Mouse (Mus musculus): ENCODE data around the gene Pde4b. TPM values are rescaled to one million over a fixed set of nuclear protein-coding genes. Genes with fewer than 3 reads are reported as not detected.
A peak's percentile ranks its signal among the peaks of the same experiment; 100 is the strongest.

Pde4b gene
- polyA plus RNA-seq, 1 experiment from 2014 or later, result 12.5 TPM

DNA sequence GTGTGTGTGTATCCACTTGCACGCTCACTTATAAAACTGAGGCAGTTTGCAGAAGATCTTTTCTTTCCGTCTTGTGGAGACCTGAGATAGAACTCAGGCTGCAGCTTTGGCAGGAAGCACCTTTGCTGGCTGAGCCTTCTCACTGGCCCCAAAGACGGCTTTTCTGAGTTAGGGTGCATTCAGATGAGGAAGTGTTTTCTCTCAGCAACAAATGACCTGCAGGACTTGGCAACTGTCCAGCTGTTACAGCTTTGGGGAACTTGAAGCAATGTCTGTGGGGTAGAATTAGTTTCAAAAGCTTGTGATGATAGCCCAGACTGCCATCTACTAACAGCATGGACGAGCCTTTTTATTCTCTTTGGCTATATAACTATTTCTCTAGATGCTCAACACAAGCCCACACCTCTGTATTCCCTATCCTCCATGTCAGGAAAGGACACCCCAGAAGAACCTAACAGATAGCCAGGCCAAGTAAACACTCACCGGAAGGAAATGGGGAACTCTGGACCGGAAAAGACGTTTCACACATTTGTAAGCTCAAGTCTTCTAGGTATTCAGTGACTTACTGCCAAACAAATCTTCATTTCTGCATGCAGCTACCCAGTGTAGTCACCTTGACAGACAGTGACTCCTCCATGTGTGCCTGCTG is 429.8 kb downstream of the Pde4b start:
- Histone ChIP-seq H3K4me2 (ENCODE audit: low read depth, low read length) (no peak overlapping the region), H3K27me3 (ENCODE audit: control insufficient read depth, insufficient read depth, low read length) (no peaks in the 10 kb centered on the region), H3K4me1 (ENCODE audit: control insufficient read depth, insufficient read depth, low read length) (no peaks in the 10 kb centered on the region), H3K9ac (ENCODE audit: low read length) (no peak overlapping the region), H3K27ac (ENCODE audit: low read length) (0 out of 2 replicates have a peak overlapping the region, but pooled peaks have one; percentile 1), H3K4me3 (replicated peaks; ENCODE audit: low read length) (no peak overlapping the region), H3K36me3 (ENCODE audit: control insufficient read depth, insufficient read depth, low read length) (no peaks in the 10 kb centered on the region), H3K9me3 (replicated peaks; ENCODE audit: control insufficient read depth, low read length) (no peaks in the 10 kb centered on the region)
- WGBS, result 55% methylated on average over 7 of the region's 7 CpGs
- ATAC-seq (ENCODE audit: insufficient read depth, low FRiP score), result no peak

DNA sequence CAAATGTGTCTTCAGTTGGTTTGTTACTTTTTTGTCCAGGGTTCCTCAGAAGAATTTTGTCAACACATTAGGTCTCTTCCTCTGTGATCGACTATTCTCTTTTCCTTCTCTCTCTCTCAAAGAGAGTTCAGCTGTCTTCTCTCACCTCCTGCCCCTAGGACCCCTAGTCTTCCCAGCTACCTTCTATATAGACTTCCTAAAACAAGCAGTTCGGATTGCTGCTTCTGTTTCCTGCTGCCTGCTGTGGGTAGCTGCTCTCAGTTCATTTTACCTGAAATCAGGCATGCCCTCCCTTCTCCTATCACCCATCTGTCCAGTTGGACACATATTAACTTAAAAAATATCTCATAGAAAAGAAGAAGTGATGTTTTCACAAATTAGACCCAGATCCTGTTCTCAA is 430.3 kb downstream of the Pde4b start:
- Histone ChIP-seq H3K4me1 (ENCODE audit: control insufficient read depth, insufficient read depth, low read length) (no peaks in the 10 kb centered on the region), H3K9me3 (replicated peaks; ENCODE audit: control insufficient read depth, low read length) (no peaks in the 10 kb centered on the region), H3K4me3 (replicated peaks; ENCODE audit: low read length) (no peak overlapping the region), H3K36me3 (ENCODE audit: control insufficient read depth, insufficient read depth, low read length) (no peaks in the 10 kb centered on the region), H3K9ac (ENCODE audit: low read length) (no peak overlapping the region), H3K4me2 (ENCODE audit: low read depth, low read length) (no peak overlapping the region), H3K27me3 (ENCODE audit: control insufficient read depth, insufficient read depth, low read length) (no peaks in the 10 kb centered on the region), H3K27ac (ENCODE audit: low read length) (0 out of 2 replicates have a peak overlapping the region, but pooled peaks have one; percentile 1)
- 58% methylated on average over 2 of the region's 2 CpGs for WGBS
- no peak for ATAC-seq (ENCODE audit: insufficient read depth, low FRiP score)

DNA sequence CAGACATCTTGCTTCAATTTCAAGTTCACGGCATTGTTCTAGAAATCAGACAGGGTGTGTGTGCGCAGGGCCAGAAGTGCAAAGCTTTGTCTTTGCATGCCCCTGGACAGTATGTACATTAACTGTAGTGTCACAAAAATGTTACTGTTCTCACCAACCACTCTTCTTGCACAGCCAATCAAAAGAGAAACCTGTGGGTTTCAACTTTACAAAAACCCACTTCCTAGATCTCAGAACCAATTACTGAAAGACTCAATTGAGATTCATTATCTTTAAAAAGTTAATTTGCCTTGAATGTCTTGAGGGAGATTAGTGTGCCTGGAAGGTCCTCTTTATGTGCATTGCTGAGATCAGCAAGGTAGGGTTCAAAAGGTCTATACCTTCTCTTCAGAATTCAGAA is 431.0 kb downstream of the Pde4b start:
- no peaks in the 10 kb centered on the region for H3K36me3 ChIP-seq (ENCODE audit: control insufficient read depth, insufficient read depth, low read length)
- H3K4me1 ChIP-seq (ENCODE audit: control insufficient read depth, insufficient read depth, low read length), result no peaks in the 10 kb centered on the region
- H3K27ac ChIP-seq (ENCODE audit: low read length), result no peak overlapping the region
- no peak overlapping the region for H3K4me3 ChIP-seq (replicated peaks; ENCODE audit: low read length)
- WGBS, result 88% methylated on average over 2 of the region's 2 CpGs
- ATAC-seq (ENCODE audit: insufficient read depth, low FRiP score), result no peak
- H3K27me3 ChIP-seq (ENCODE audit: control insufficient read depth, insufficient read depth, low read length), result no peaks in the 10 kb centered on the region
- H3K9ac ChIP-seq (ENCODE audit: low read length), result no peak overlapping the region
- H3K4me2 ChIP-seq (ENCODE audit: low read depth, low read length), result no peak overlapping the region
- H3K9me3 ChIP-seq (replicated peaks; ENCODE audit: control insufficient read depth, low read length), result no peaks in the 10 kb centered on the region

DNA sequence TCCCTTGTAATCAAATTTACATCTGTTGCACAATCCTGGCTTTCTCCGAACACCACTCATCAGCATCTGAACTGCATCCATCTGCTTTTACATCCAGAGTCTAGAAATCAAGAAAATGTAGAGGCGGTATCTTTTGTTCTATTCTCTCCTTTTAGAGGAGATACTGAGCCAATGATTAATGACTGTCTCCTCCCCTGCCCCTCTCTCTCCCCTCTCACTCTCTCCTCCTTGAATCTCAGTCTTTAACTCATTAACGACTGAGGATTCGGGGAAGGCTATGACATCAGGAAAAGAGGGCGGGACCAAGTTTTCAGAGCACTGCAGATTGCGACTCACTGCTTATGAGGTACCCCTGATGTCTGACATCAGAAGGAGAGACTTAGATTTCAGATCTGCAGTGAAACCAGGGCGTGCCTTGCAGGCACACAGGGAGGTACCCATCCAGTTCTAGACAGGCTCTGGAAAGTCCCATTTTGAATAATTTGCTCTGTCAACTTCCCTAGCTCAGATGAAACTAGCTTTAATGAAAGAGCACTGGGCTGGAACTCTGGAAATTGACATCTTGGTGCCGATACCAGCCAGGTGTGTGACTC is 433.4 kb downstream of the Pde4b start:
- Histone ChIP-seq H3K4me3 (replicated peaks; ENCODE audit: low read length) (no peak overlapping the region), H3K27me3 (ENCODE audit: control insufficient read depth, insufficient read depth, low read length) (no peaks in the 10 kb centered on the region), H3K9me3 (replicated peaks; ENCODE audit: control insufficient read depth, low read length) (no peaks in the 10 kb centered on the region), H3K4me2 (ENCODE audit: low read depth, low read length) (no peak overlapping the region), H3K9ac (ENCODE audit: low read length) (no peak overlapping the region), H3K4me1 (ENCODE audit: control insufficient read depth, insufficient read depth, low read length) (no peaks in the 10 kb centered on the region), H3K27ac (ENCODE audit: low read length) (no peak overlapping the region), H3K36me3 (ENCODE audit: control insufficient read depth, insufficient read depth, low read length) (no peaks in the 10 kb centered on the region)
- 58% methylated on average over 8 of the region's 8 CpGs for WGBS
- ATAC-seq (ENCODE audit: insufficient read depth, low FRiP score), result no peak

DNA sequence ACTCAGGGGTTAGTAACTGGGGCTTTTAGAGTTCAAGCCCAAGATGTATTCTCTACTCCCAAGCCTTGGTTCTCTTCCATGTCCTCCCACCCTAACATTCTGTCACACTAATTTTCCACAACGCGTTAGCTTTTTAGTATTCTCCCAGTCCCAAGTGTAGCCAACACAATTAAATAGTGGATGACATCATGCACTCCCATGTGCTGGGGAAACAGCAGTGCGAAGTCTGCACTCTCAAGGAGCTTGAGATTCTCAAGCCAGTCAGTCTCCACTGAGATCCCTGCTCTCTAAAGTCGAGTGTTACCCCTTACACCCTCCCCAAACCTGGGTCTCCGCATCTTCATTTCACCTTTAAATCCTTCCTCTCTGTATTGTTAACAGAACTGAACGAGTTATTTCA is 434.1 kb downstream of the Pde4b start:
- WGBS, result 71% methylated on average over 6 of the region's 6 CpGs
- no peak for ATAC-seq (ENCODE audit: insufficient read depth, low FRiP score)

DNA sequence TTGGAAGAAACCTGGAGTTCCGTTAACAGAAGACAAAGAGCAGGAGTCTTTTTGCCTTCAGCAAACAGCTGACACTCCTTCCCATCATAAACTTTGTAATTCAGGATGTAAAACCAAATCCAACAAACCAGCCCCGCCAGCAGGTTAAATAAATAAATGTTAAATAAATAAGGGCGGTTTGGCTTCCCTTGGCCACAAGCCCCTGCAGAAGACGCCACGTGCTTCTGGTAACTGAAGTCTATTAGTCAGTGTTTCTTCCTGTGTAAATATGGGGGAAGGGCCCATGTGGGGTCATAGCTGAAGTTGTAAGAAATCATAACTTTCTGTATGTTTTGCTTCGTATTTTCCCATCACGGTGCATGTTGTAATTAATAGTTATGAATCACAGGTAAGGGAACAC is 440.0 kb downstream of the Pde4b start:
- Histone ChIP-seq H3K9ac (ENCODE audit: low read length) (no peak overlapping the region), H3K4me3 (replicated peaks; ENCODE audit: low read length) (no peak overlapping the region), H3K4me1 (ENCODE audit: control insufficient read depth, insufficient read depth, low read length) (peaks cover 7% of the 10 kb centered on the region; the same call in 1 of the 2 replicates), H3K4me2 (ENCODE audit: low read depth, low read length) (no peak overlapping the region), H3K27ac (ENCODE audit: low read length) (no peak overlapping the region), H3K27me3 (ENCODE audit: control insufficient read depth, insufficient read depth, low read length) (no peaks in the 10 kb centered on the region), H3K9me3 (replicated peaks; ENCODE audit: control insufficient read depth, low read length) (no peaks in the 10 kb centered on the region), H3K36me3 (ENCODE audit: control insufficient read depth, insufficient read depth, low read length) (no peaks in the 10 kb centered on the region)
- WGBS, result 24% methylated on average over 7 of the region's 7 CpGs
- ATAC-seq (ENCODE audit: insufficient read depth, low FRiP score), result no peak

More for the DNA sequence above, 434.1 kb downstream of the Pde4b start:
- H3K9me3 ChIP-seq (replicated peaks; ENCODE audit: control insufficient read depth, low read length), result no peaks in the 10 kb centered on the region
- H3K27me3 ChIP-seq (ENCODE audit: control insufficient read depth, insufficient read depth, low read length), result no peaks in the 10 kb centered on the region
- H3K27ac ChIP-seq (ENCODE audit: low read length), result no peak overlapping the region
- H3K36me3 ChIP-seq (ENCODE audit: control insufficient read depth, insufficient read depth, low read length), result no peaks in the 10 kb centered on the region
- no peak overlapping the region for H3K9ac ChIP-seq (ENCODE audit: low read length)
- no peak overlapping the region for H3K4me2 ChIP-seq (ENCODE audit: low read depth, low read length)
- no peaks in the 10 kb centered on the region for H3K4me1 ChIP-seq (ENCODE audit: control insufficient read depth, insufficient read depth, low read length)
- no peak overlapping the region for H3K4me3 ChIP-seq (replicated peaks; ENCODE audit: low read length)

DNA sequence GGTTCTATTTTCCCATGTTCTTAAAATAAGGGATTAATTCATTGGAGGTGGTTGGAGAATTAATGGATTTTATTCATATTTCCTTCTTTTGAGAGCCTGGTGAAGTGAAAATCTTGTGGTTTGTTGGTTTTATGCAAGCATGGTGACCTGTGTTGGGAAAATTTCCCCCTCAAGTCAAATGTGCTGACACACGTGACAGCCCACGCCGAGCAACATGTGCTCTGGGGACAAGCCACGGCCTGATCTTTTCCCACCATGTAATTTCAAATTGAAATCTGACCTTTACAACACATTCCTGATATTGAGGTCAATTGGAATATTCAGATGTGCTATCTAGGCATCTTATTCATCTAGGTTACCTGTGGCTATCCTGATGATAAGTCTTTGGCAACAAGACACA is 443.5 kb downstream of the Pde4b start:
- 86% methylated on average over 4 of the region's 4 CpGs for WGBS
- Histone ChIP-seq H3K4me3 (replicated peaks; ENCODE audit: low read length) (no peak overlapping the region), H3K36me3 (ENCODE audit: control insufficient read depth, insufficient read depth, low read length) (no peaks in the 10 kb centered on the region), H3K4me1 (ENCODE audit: control insufficient read depth, insufficient read depth, low read length) (peaks cover 7% of the 10 kb centered on the region; the same call in 1 of the 2 replicates), H3K27me3 (ENCODE audit: control insufficient read depth, insufficient read depth, low read length) (no peaks in the 10 kb centered on the region), H3K9ac (ENCODE audit: low read length) (no peak overlapping the region), H3K9me3 (replicated peaks; ENCODE audit: control insufficient read depth, low read length) (no peaks in the 10 kb centered on the region), H3K27ac (ENCODE audit: low read length) (no peak overlapping the region), H3K4me2 (ENCODE audit: low read depth, low read length) (no peak overlapping the region)
- no peak for ATAC-seq (ENCODE audit: insufficient read depth, low FRiP score)

DNA sequence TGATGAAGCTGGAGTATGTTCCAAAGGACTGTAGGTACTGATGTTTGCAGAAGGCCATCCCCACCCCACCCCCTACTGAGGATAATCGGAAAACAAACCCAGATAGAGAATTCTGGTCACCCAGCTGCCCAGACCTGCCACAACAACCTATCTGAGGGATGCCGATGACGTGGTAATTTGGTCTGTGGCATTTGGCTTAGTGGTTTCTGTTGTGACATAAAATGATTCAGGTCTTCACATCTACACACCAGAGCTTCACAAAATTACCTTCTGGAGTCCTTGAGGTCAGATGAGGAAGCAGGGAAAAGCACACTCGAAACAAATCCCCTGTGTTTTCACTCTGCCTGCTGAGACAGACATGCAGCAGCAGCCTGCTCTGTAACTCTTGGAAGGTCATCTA is 444.4 kb downstream of the Pde4b start:
- Histone ChIP-seq H3K4me2 (ENCODE audit: low read depth, low read length) (no peak overlapping the region), H3K36me3 (ENCODE audit: control insufficient read depth, insufficient read depth, low read length) (no peaks in the 10 kb centered on the region), H3K4me1 (ENCODE audit: control insufficient read depth, insufficient read depth, low read length) (peaks cover 5% of the 10 kb centered on the region; the same call in 1 of the 2 replicates), H3K9me3 (replicated peaks; ENCODE audit: control insufficient read depth, low read length) (no peaks in the 10 kb centered on the region), H3K9ac (ENCODE audit: low read length) (no peak overlapping the region), H3K27ac (ENCODE audit: low read length) (no peak overlapping the region), H3K27me3 (ENCODE audit: control insufficient read depth, insufficient read depth, low read length) (no peaks in the 10 kb centered on the region), H3K4me3 (replicated peaks; ENCODE audit: low read length) (no peak overlapping the region)
- ATAC-seq (ENCODE audit: insufficient read depth, low FRiP score), result no peak
- WGBS, result 72% methylated on average over 4 of the region's 4 CpGs

DNA sequence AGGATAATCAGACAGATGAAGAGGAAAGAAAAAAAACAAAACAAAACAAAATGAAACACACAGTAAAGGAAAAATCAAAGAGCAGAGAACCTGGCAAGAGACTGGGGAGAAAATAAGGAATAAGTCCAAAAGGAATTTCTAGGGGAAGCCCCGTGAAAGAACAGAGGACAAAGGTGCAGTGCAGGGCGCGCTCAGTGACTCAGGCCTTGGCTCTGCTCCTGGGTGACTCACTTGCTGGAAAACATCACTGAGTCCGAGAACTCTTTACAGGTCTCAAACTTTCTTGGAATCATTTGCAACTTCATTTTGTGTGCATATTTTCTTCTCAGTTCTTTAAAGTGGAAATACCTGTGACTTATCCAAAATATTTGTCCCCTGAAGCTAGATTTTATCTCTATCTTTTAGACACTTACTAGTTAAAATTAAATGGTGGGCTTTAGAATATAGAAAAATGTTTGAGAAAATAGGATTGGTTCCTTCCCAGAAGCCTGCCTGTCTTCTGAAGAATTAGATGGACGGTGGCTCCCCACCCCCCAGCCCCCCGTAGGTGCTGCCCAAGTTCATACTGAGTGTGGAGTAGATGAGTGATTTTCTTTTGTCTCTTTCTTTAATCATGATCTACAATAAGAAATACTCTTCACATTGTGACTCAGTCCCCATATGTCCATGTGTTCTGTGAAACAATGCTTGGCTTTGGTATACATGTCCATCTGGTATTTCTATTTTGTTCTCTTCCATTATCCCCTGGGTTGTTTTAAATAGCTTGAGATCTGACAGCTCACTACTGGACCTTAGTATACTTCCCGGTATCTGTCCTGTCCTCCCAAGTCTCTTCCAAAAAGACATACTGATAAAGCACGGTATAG is 446.1 kb downstream of the Pde4b start:
- no peaks in the 10 kb centered on the region for H3K36me3 ChIP-seq (ENCODE audit: control insufficient read depth, insufficient read depth, low read length)
- H3K4me1 ChIP-seq (ENCODE audit: control insufficient read depth, insufficient read depth, low read length), result 0 out of 2 replicates have a peak, but pooled peaks cover 3% of the 10 kb centered on the region
- no peaks in the 10 kb centered on the region for H3K9me3 ChIP-seq (replicated peaks; ENCODE audit: control insufficient read depth, low read length)
- no peak overlapping the region for H3K9ac ChIP-seq (ENCODE audit: low read length)
- no peak overlapping the region for H3K4me2 ChIP-seq (ENCODE audit: low read depth, low read length)
- peak; percentile 71 for ATAC-seq (ENCODE audit: insufficient read depth, low FRiP score)
- WGBS, result 51% methylated on average over 8 of the region's 8 CpGs
- H3K27ac ChIP-seq (ENCODE audit: low read length), result no peak overlapping the region
- H3K4me3 ChIP-seq (replicated peaks; ENCODE audit: low read length), result no peak overlapping the region
- no peaks in the 10 kb centered on the region for H3K27me3 ChIP-seq (ENCODE audit: control insufficient read depth, insufficient read depth, low read length)
